Mouse (Mus musculus): ENCODE measurements around the gene Lhx5. TPM values are rescaled to one million over a fixed set of nuclear protein-coding genes. Genes with fewer than 3 reads are reported as not detected.

The Lhx5 gene
- total and polyA plus RNA-seq, 3 experiments, result not detected

- in situ Hi-C loops (cut with MboI; ENCODE audit: low pct_ligation_motif_present, low pct_unique_long_range_greater_than_20kb, low sequenced_read_pairs) (no loop called here), dilution Hi-C loops (cut with MboI; ENCODE audit: extremely low pct_ligation_motif_present, extremely low pct_unique_long_range_greater_than_20kb, low sequenced_read_pairs) (no loop called here)
- Histone ChIP-seq H3K79me2 (replicated peaks; ENCODE audit: control insufficient read depth, extremely low read depth, insufficient read depth, poor library complexity, severe bottlenecking) (no peaks in the 10 kb centered on the region), H3K9me3 (replicated peaks; ENCODE audit: low read length) (peaks cover 51% of the 10 kb centered on the region), H3K4me1 (ENCODE audit: control insufficient read depth in 1 of 2, insufficient read depth in 2 of 2) (no peaks in the 10 kb centered on the region; a peak in 1 of 4 replicates), H3K27ac (ENCODE audit: insufficient read depth, low read depth) (no peak overlapping the region), H3K27me3 (replicated peaks) (peaks cover 70% of the 10 kb centered on the region), H3K9ac (ENCODE audit: insufficient read depth, low read depth) (no peak overlapping the region), H3K4me3 (replicated peaks in 1 of 3; ENCODE audit: low read depth in 2 of 3, low read length in 2 of 3, poor library complexity in 1 of 3) (no peak overlapping the region), H3K36me3 (replicated peaks in 1 of 2; ENCODE audit: control insufficient read depth in 1 of 2, insufficient read depth in 1 of 2, low read length in 1 of 2) (no peaks in the 10 kb centered on the region), H3K4me2 (ENCODE audit: insufficient read depth, low read depth, poor library complexity, severe bottlenecking) (no peak overlapping the region)
- no peak for DNase-seq (ENCODE audit: extremely low read depth)
- no peak for TF ChIP-seq IRF4 (IDR thresholded peaks at IDR 0.05; ENCODE audit: low read depth, low read length)
Measured at GRCm38 (mm10) chr5:120435731-120436501, 4.4 kb downstream of the Lhx5 start.

DNA sequence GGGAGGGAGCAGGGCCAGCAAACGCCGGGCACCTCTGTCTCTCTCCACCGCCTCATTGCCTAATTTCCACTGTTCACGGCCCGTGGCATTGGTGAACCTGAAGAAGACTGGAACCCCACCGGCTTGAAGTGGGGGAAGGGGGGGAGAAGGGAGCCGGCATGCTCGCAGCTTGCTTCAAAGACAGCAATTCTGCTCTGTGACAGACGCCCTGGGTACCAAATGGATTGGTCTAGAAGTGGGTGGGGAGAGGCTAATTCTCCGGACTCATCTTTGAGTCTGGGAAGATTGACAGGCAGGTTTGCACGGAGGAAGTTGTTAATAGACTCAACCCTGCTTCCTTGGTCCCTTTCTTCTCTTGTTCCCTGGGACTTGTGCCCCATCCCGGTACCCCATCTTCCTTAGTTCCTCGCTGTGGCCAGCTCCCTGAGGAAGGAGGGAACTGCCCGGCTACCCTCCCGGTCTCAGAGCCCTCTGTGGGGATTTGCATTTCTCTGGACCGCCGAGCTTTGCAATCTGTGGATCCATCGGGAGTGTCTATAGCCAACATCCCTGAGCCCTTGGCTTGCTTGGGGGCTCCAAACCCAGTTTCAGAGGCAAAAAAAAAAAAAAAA is 5.5 kb downstream of the Lhx5 start:
- in situ Hi-C loops (cut with MboI; ENCODE audit: low pct_ligation_motif_present, low pct_unique_long_range_greater_than_20kb, low sequenced_read_pairs), result no loop called here
- peaks cover 65% of the 10 kb centered on the region for H3K27me3 ChIP-seq (replicated peaks)
- dilution Hi-C loops (cut with MboI; ENCODE audit: extremely low pct_ligation_motif_present, extremely low pct_unique_long_range_greater_than_20kb, low sequenced_read_pairs), result no loop called here

GRCm38 (mm10) chr5:120437539-120437938 is 6.0 kb downstream of the Lhx5 start:
- H3K27me3 ChIP-seq (replicated peaks), result peaks cover 65% of the 10 kb centered on the region

More for the DNA sequence above, 5.5 kb downstream of the Lhx5 start:
- Histone ChIP-seq H3K4me3 (replicated peaks in 1 of 3; ENCODE audit: low read depth in 2 of 3, low read length in 2 of 3, poor library complexity in 1 of 3) (no peak overlapping the region), H3K4me1 (ENCODE audit: control insufficient read depth in 1 of 2, insufficient read depth in 2 of 2) (no peaks in the 10 kb centered on the region; a peak in 1 of 4 replicates), H3K4me2 (ENCODE audit: insufficient read depth, low read depth, poor library complexity, severe bottlenecking) (no peak overlapping the region), H3K9me3 (replicated peaks; ENCODE audit: low read length) (peaks cover 44% of the 10 kb centered on the region), H3K36me3 (replicated peaks in 1 of 2; ENCODE audit: control insufficient read depth in 1 of 2, insufficient read depth in 1 of 2, low read length in 1 of 2) (no peaks in the 10 kb centered on the region), H3K79me2 (replicated peaks; ENCODE audit: control insufficient read depth, extremely low read depth, insufficient read depth, poor library complexity, severe bottlenecking) (no peaks in the 10 kb centered on the region), H3K27ac (ENCODE audit: insufficient read depth, low read depth) (no peak overlapping the region), H3K9ac (ENCODE audit: insufficient read depth, low read depth) (no peak overlapping the region)
- DNase-seq (ENCODE audit: extremely low read depth), result no peak
- no peak for TF ChIP-seq MAX (IDR thresholded peaks at IDR 0.05; ENCODE audit: low read length)
- no peak for TF ChIP-seq ETS1 (conservative IDR thresholded peaks at IDR 0.05; ENCODE audit: low read depth, low read length)
- TF ChIP-seq EP300 (IDR thresholded peaks at IDR 0.05; ENCODE audit: low read length), result no peak
- TF ChIP-seq USF2 (conservative IDR thresholded peaks at IDR 0.05; ENCODE audit: low read depth, low read length), result no peak
- no peak for TF ChIP-seq PAX5 (IDR thresholded peaks at IDR 0.05; ENCODE audit: low read length)
- no peak for TF ChIP-seq ZNF384 (IDR thresholded peaks at IDR 0.05; ENCODE audit: low read depth, low read length)
- no peak for TF ChIP-seq BHLHE40 (IDR thresholded peaks at IDR 0.05; ENCODE audit: low read depth, low read length)
- TF ChIP-seq NELFE (IDR thresholded peaks at IDR 0.05; ENCODE audit: low read depth, low read length), result no peak
- TF ChIP-seq CHD2 (IDR thresholded peaks at IDR 0.05; ENCODE audit: low read length), result no peak
- no peak for TF ChIP-seq CTCF (conservative IDR thresholded peaks at IDR 0.05 in 1 of 2, IDR thresholded peaks at IDR 0.05 in 1 of 2; ENCODE audit: low read depth in 2 of 2, low read length in 2 of 2)

More at GRCm38 (mm10) chr5:120437539-120437938, 6.0 kb downstream of the Lhx5 start:
- Histone ChIP-seq H3K4me1 (ENCODE audit: control insufficient read depth in 1 of 2, insufficient read depth in 2 of 2) (no peaks in the 10 kb centered on the region; a peak in 1 of 4 replicates), H3K27ac (ENCODE audit: insufficient read depth, low read depth) (no peak overlapping the region), H3K4me3 (replicated peaks in 1 of 3; ENCODE audit: low read depth in 2 of 3, low read length in 2 of 3, poor library complexity in 1 of 3) (no peak overlapping the region), H3K9ac (ENCODE audit: insufficient read depth, low read depth) (no peak overlapping the region), H3K4me2 (ENCODE audit: insufficient read depth, low read depth, poor library complexity, severe bottlenecking) (no peak overlapping the region), H3K79me2 (replicated peaks; ENCODE audit: control insufficient read depth, extremely low read depth, insufficient read depth, poor library complexity, severe bottlenecking) (no peaks in the 10 kb centered on the region), H3K9me3 (replicated peaks; ENCODE audit: low read length) (peaks cover 40% of the 10 kb centered on the region), H3K36me3 (replicated peaks in 1 of 2; ENCODE audit: control insufficient read depth in 1 of 2, insufficient read depth in 1 of 2, low read length in 1 of 2) (no peaks in the 10 kb centered on the region)
- no peak for DNase-seq (ENCODE audit: extremely low read depth)
- dilution Hi-C loops (cut with MboI; ENCODE audit: extremely low pct_ligation_motif_present, extremely low pct_unique_long_range_greater_than_20kb, low sequenced_read_pairs), result no loop called here
- TF ChIP-seq MAZ (IDR thresholded peaks at IDR 0.05; ENCODE audit: low read depth, low read length) (no peak), CHD1 (IDR thresholded peaks at IDR 0.05; ENCODE audit: low read depth, low read length) (no peak), MYC (IDR thresholded peaks at IDR 0.05; ENCODE audit: low read depth, low read length) (no peak), ZKSCAN1 (IDR thresholded peaks at IDR 0.05; ENCODE audit: borderline replicate concordance, low read depth, low read length) (no peak), POLR2AphosphoS2 (IDR thresholded peaks at IDR 0.05; ENCODE audit: low read depth, low read length) (no peak), BHLHE40 (IDR thresholded peaks at IDR 0.05; ENCODE audit: low read depth, low read length) (no peak), POLR2A (IDR thresholded peaks at IDR 0.05; ENCODE audit: low read depth, low read length) (no peak), ZMIZ1 (IDR thresholded peaks at IDR 0.05; ENCODE audit: low read depth, low read length) (no peak)
- in situ Hi-C loops (cut with MboI; ENCODE audit: low pct_ligation_motif_present, low pct_unique_long_range_greater_than_20kb, low sequenced_read_pairs), result no loop called here
